Mouse (Mus musculus): ENCODE data around the gene Zfp995.
"Not testable (repeated sequence)": the region's sequence is repeated elsewhere in the genome, so short reads cannot be mapped to it uniquely, and the experiment has no call there.

The Zfp995 gene

GRCm38 (mm10) chr17:21909456-21910052 is at the start of gene Zfp995:
TSS of gene Zfp995 (minus strand) at chr17:21909926.
- DNase-seq (ENCODE audit: extremely low spot score, low read depth, low spot score) = not testable (repeated sequence)

GRCm38 (mm10) chr17:21909039-21909438 is 687 bp downstream of the Zfp995 start:
- DNase-seq (ENCODE audit: extremely low spot score, low read depth, low spot score) = no peak

GRCm38 (mm10) chr17:21871256-21871655 is 38.5 kb downstream of the Zfp995 start:
- DNase-seq (ENCODE audit: extremely low spot score, low read depth, low spot score) = no peak

- DNase-seq (ENCODE audit: extremely low spot score, low read depth, low spot score) = not testable (repeated sequence)
Measured at GRCm38 (mm10) chr17:21846322-21846582, 63.5 kb downstream of the Zfp995 start.

- peak; percentile 99 for DNase-seq (ENCODE audit: extremely low spot score, low read depth, low spot score)
Measured at GRCm38 (mm10) chr17:21845545-21846321, 64.0 kb downstream of the Zfp995 start, which contains the start of gene Zfp820. TSS of gene Zfp820 (minus strand) at chr17:21845772.

- DNase-seq (ENCODE audit: extremely low spot score, low read depth, low spot score) = no peak
Measured at GRCm38 (mm10) chr17:21838510-21838909, 71.2 kb downstream of the Zfp995 start.
